Mouse (Mus musculus) embryonic facial prominence, embryonic 10.5 days (tissue): ENCODE measurements around the gene Ltbp2. TPM values are rescaled to one million over a fixed set of nuclear protein-coding genes. Genes with fewer than 3 reads are reported as not detected.
A peak's percentile ranks its signal among the peaks of the same experiment; 100 is the strongest.

Experiments used
- DNase-seq: peaks from one replicate; pipeline ENCODE4 v3.0.0-alpha.2; 2017; ENCODE audit warnings: low spot score
- H3K27ac ChIP-seq: fragments of 300-500 bp; sonication (generic); replicated peaks from 2 replicates; pipeline ENCODE4 v1.5.1; 2016; ENCODE audit warnings: mild to moderate bottlenecking
- H3K27me3 ChIP-seq: fragments of 300-500 bp; sonication (generic); replicated peaks from 2 replicates; pipeline ENCODE4 v1.6.1; 2016; ENCODE audit warnings: low read depth, mild to moderate bottlenecking; ENCODE audit not compliant: poor library complexity, severe bottlenecking
- H3K36me3 ChIP-seq: fragments of 300-500 bp; sonication (generic); replicated peaks from 2 replicates; pipeline ENCODE4 v1.6.1; 2016; ENCODE audit warnings: mild to moderate bottlenecking, moderate library complexity
- H3K4me1 ChIP-seq: fragments of 300-500 bp; sonication (generic); 2 replicates; pipeline ENCODE4 v1.6.1; 2016
- H3K4me3 ChIP-seq: fragments of 300-500 bp; sonication (generic); 2 replicates; pipeline ENCODE4 v1.5.1; 2016; ENCODE audit warnings: mild to moderate bottlenecking, moderate library complexity
- H3K9me3 ChIP-seq: fragments of 300-500 bp; sonication (generic); 2 replicates; pipeline ENCODE4 v1.6.1; 2016; ENCODE audit warnings: mild to moderate bottlenecking
- WGBS: fragments of 180-500 bp; shearing (Covaris S2); methylation state at CpG from one replicate; pipeline ENCODE4 v1.1.7; 2016; 5-methylcytosine and 5-hydroxymethylcytosine counted together
- polyA plus RNA-seq: library from polyadenylated mRNA; unstranded; fragments of >200 nt; fragmentation: Nextera tagmentation; extraction: Ambion mirVana; gene quantifications from 2 replicates; pipeline ENCODE4 v1.2.1, GENCODE M21; 2016

The Ltbp2 gene
- polyA plus RNA-seq, 1 experiment from 2014 or later, result 0.12 TPM

DNA sequence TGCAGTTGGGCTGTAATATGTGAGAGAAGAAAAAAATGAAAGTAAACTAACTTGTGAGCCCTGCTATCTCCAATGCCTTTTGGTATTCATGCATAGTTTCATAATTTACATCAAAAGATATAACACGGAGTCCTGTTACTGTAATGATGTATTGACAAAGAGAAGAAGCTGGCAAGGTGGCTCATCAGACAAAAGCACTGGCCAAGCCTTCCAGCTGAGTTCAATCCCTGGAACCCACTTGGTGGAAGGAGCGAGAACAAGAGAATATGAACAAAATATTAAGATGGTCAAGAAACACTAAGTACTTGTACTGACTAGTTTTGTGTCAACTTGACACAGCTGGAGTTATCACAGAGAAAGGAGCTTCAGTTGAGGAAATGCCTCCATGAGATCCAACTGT is 4.0 kb downstream of the Ltbp2 start:
- Histone ChIP-seq H3K27me3 (peaks cover 46% of the 10 kb centered on the region), H3K27ac (no peak overlapping the region), H3K9me3 (no peaks in the 10 kb centered on the region), H3K4me3 (no peak overlapping the region), H3K4me1 (peaks cover 18% of the 10 kb centered on the region), H3K36me3 (no peaks in the 10 kb centered on the region)
- 70% methylated on average over 2 of the region's 2 CpGs for WGBS
- DNase-seq, result no peak

GRCm38 (mm10) chr12:84865431-84865830 is 10.9 kb downstream of the Ltbp2 start:
- WGBS, result 67% methylated on average over 9 of the region's 9 CpGs
- no peak for DNase-seq
- H3K4me1 ChIP-seq, result peaks cover 17% of the 10 kb centered on the region
- no peaks in the 10 kb centered on the region for H3K27me3 ChIP-seq
- no peak overlapping the region for H3K27ac ChIP-seq
- no peaks in the 10 kb centered on the region for H3K9me3 ChIP-seq
- no peaks in the 10 kb centered on the region for H3K36me3 ChIP-seq
- no peak overlapping the region for H3K4me3 ChIP-seq

DNA sequence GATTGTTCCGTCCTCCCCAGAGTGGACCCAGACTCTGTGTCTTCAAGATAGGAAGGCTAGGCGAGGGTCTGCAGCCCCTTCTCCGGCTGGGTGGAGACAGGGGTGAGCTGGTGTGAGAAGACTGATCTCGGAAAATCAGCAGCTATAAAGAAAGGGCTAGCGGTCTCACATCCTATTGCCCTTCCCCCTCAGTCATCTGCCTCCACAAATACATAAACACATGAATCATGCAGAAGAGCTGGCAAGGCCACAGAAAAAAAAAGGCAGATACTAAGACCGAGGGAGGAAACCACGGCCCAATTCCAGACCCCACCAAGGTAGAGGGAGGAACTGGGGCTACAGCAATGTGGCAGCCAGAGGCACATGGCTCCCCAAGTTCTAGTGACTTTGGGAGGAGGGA is 11.5 kb downstream of the Ltbp2 start:
- Histone ChIP-seq H3K27ac (no peak overlapping the region), H3K4me3 (no peak overlapping the region), H3K36me3 (no peaks in the 10 kb centered on the region), H3K9me3 (no peaks in the 10 kb centered on the region), H3K27me3 (no peaks in the 10 kb centered on the region), H3K4me1 (peaks cover 17% of the 10 kb centered on the region)
- WGBS, result 84% methylated on average over 7 of the region's 7 CpGs
- DNase-seq, result no peak

GRCm38 (mm10) chr12:84863196-84863595 is 13.1 kb downstream of the Ltbp2 start:
- H3K4me3 ChIP-seq, result no peak overlapping the region
- H3K36me3 ChIP-seq, result no peaks in the 10 kb centered on the region
- no peaks in the 10 kb centered on the region for H3K27me3 ChIP-seq
- no peak overlapping the region for H3K27ac ChIP-seq
- no peak for DNase-seq
- H3K4me1 ChIP-seq, result peaks cover 29% of the 10 kb centered on the region
- H3K9me3 ChIP-seq, result no peaks in the 10 kb centered on the region
- WGBS, result 91% methylated on average over 5 of the region's 5 CpGs

GRCm38 (mm10) chr12:84862136-84862910 is 14.0 kb downstream of the Ltbp2 start:
- H3K27ac ChIP-seq, result no peak overlapping the region
- 85% methylated on average over 14 of the region's 14 CpGs for WGBS
- peaks cover 35% of the 10 kb centered on the region for H3K4me1 ChIP-seq
- DNase-seq, result no peak
- H3K36me3 ChIP-seq, result no peaks in the 10 kb centered on the region
- H3K9me3 ChIP-seq, result no peaks in the 10 kb centered on the region
- H3K27me3 ChIP-seq, result no peaks in the 10 kb centered on the region
- H3K4me3 ChIP-seq, result no peak overlapping the region

GRCm38 (mm10) chr12:84858149-84859113 is 17.9 kb downstream of the Ltbp2 start:
- H3K9me3 ChIP-seq, result no peaks in the 10 kb centered on the region

DNA sequence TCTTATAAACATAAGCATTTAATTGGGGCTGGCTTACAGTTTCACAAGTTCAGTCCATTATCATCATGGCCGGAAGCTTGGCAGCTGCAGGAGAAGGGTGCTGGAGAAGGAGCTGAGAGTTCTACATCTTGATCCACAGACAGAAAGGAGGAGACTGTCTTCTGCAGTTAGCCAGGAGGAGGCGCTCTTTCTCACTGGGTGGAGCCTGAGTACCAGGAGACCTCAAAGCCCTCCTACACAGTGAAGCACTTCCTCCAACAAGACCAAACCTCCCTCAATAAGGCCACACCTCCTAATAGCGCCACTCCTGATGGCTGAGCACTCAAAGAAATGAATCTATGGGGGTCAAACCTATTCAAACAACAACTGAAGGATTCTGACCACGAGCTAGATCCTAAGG is 18.6 kb downstream of the Ltbp2 start:
- Histone ChIP-seq H3K9me3 (no peaks in the 10 kb centered on the region), H3K27me3 (no peaks in the 10 kb centered on the region), H3K4me1 (peaks cover 25% of the 10 kb centered on the region), H3K27ac (0 out of 2 replicates have a peak overlapping the region, but pooled peaks have one; percentile 35), H3K36me3 (no peaks in the 10 kb centered on the region), H3K4me3 (no peak overlapping the region)
- no peak for DNase-seq
- WGBS, result 64% methylated on average over 4 of the region's 4 CpGs

More at GRCm38 (mm10) chr12:84858149-84859113, 17.9 kb downstream of the Ltbp2 start:
- Histone ChIP-seq H3K27ac (0 out of 2 replicates have a peak overlapping the region, but pooled peaks have one; percentile 35), H3K4me1 (peaks cover 25% of the 10 kb centered on the region), H3K4me3 (0 out of 2 replicates have a peak overlapping the region, but pooled peaks have one; percentile 3), H3K36me3 (no peaks in the 10 kb centered on the region), H3K27me3 (no peaks in the 10 kb centered on the region)
- WGBS, result 38% methylated on average over 17 of the region's 17 CpGs
- peak; percentile 47 for DNase-seq

DNA sequence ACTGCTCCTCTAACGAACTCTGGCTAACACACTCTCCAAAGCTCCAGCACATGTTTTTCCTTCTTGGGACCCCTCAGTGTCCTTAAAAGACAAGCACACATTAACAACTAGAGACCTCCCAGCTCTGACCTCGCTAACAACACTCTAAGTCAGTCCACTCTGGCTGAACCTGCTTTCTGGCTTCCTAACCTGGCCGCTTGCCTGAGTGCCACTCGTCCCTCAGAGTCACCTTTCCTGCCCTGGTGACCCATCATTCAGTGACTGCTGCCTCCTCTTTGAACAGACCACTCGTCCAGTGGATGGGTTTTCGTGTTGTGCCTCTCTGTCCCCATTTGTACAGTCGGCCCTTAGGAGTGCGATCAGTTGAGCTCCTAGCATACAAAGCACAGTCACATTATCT is 19.8 kb downstream of the Ltbp2 start:
- DNase-seq, result no peak
- H3K36me3 ChIP-seq, result no peaks in the 10 kb centered on the region
- H3K9me3 ChIP-seq, result no peaks in the 10 kb centered on the region
- WGBS, result 87% methylated on average over 8 of the region's 8 CpGs
- no peak overlapping the region for H3K27ac ChIP-seq
- no peaks in the 10 kb centered on the region for H3K27me3 ChIP-seq
- H3K4me1 ChIP-seq, result peaks cover 31% of the 10 kb centered on the region
- no peak overlapping the region for H3K4me3 ChIP-seq

DNA sequence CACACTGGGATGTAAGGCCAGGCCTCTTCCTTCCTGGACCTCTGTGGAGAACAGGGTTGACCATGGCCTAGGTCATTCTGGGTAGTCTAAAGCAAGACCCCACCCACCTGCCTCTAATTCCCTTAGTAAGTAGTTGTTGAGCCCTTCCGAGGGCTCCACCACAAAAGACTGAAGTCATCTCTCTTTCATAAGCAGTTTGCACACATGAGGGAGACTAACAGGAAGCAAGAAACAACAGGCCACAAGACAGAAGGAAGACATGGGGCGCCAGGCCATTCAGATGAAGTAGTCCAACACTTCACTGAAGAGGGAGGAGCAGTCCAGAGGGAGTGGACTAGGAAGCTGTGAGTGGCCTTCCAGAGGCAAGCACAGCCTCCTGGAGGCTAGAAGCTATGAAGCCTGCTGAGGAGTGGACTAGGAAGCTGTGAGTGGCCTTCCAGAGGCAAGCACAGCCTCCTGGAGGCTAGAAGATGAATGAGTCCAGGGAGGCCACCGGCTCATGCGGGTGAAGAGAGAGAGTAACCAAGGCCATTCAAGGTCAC is 21.2 kb downstream of the Ltbp2 start:
- 86% methylated on average over 4 of the region's 4 CpGs for WGBS
- peaks cover 37% of the 10 kb centered on the region for H3K4me1 ChIP-seq
- no peak overlapping the region for H3K27ac ChIP-seq
- H3K9me3 ChIP-seq, result no peaks in the 10 kb centered on the region
- H3K36me3 ChIP-seq, result no peaks in the 10 kb centered on the region
- H3K27me3 ChIP-seq, result no peaks in the 10 kb centered on the region; the same call in 1 of the 2 replicates
- DNase-seq, result no peak
- H3K4me3 ChIP-seq, result no peak overlapping the region

GRCm38 (mm10) chr12:84854392-84855033 is 21.8 kb downstream of the Ltbp2 start:
- no peaks in the 10 kb centered on the region for H3K36me3 ChIP-seq
- H3K27ac ChIP-seq, result no peak overlapping the region
- H3K9me3 ChIP-seq, result no peaks in the 10 kb centered on the region
- DNase-seq, result no peak
- H3K27me3 ChIP-seq, result no peaks in the 10 kb centered on the region; the same call in 1 of the 2 replicates
- no peak overlapping the region for H3K4me3 ChIP-seq
- WGBS, result 89% methylated on average over 4 of the region's 4 CpGs
- H3K4me1 ChIP-seq, result peaks cover 37% of the 10 kb centered on the region

DNA sequence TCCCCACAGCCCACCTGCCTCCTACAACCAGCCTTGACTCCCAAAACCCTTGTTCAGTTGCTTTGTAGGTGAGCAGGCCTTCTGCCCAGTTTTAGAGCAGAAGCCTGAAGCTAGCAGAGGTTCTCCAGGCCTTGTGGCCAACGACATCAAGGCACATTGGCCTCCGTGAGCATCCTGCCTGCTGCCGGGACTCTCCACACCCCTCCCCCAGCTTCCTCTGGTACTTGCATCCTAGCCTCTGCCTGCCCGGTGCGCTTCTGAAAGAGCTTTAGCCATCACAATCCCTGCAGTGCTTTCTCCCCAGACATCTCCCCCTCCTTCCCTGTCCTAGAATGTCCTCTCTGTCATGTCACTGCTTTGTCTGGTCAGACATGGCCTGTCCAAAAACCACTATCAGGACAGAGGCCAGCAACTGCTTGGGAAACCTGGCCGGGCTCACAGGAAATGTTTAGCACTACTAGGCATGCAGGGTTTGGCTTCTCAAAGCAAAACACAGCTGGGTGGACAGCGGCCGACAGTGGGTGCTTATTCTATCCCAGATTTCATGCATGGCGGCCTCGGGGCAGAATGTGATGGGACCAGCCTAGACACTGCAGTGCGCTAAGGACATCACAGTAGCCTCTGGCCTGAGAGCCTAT is 24.8 kb downstream of the Ltbp2 start:
- peaks cover 36% of the 10 kb centered on the region for H3K4me1 ChIP-seq
- H3K36me3 ChIP-seq, result no peaks in the 10 kb centered on the region
- DNase-seq, result no peak
- WGBS, result 44% methylated on average over 11 of the region's 11 CpGs
- no peaks in the 10 kb centered on the region; the same call in 1 of the 2 replicates for H3K27me3 ChIP-seq
- H3K27ac ChIP-seq, result peak overlapping the region; percentile 40
- H3K9me3 ChIP-seq, result no peaks in the 10 kb centered on the region
- no peak overlapping the region for H3K4me3 ChIP-seq
